Mouse (Mus musculus): ENCODE measurements around the gene Olfr93. TPM values are rescaled to one million over a fixed set of nuclear protein-coding genes. Genes with fewer than 3 reads are reported as not detected.

Olfr93 gene
- not detected for polyA plus RNA-seq (2014; fragmentation: Illumina TruSeq; extraction: RNeasy Lipid Tissue Mini Kit (QIAGEN cat#74804); ENCODE audit: low read depth, low replicate concordance)

GRCm38 (mm10) chr17:37161394-37161793, at the start of gene Olfr93:
Olfr93 (minus strand) TSS chr17:37161494.

DNA sequence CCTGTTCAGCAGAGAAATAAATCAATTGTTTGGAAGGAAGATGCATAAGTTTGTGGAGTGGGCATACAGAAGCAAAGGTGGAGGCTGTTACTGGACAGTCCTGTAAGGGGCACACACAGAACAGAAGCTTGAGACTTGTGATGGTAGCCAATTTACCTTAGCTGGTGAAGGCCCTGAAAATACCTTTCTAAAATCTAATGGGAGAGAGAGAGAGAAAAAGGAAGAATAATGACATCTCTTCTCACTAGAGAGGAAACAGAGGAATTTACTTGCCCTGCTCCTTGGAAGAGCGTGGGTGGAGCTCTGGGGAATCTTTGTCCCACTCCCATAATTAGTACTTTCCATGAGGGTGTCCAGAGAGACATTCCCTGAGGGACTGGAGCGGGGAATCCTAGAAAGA, 39.6 kb upstream of the Olfr93 start, which contains the start of gene Olfr94:
Gene Olfr94 (minus strand): TSS at position 101 of the 400 bp plus-strand sequence.

DNA sequence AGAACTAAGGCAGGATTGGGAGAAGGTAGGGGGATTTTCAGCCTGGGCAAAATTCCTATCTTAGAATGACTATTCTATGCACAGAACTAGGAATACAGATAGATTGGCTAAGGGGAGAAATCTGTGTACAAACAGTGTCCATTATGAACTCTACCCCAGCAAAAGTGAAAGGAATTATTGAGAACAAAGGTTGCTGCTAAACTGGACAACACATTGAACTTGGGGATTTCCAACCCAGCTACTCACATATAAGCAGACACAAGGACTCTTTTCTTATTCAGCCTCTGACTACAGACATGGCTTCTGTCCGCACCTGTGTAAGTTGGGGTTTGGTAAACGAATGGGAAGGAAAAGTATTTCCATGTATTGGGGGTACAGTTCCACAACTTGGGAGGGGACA, 32.4 kb upstream of the Olfr93 start, which contains the start of gene Ubd:
Gene Ubd (plus strand): TSS at position 237 of the 400 bp plus-strand sequence.

DNA sequence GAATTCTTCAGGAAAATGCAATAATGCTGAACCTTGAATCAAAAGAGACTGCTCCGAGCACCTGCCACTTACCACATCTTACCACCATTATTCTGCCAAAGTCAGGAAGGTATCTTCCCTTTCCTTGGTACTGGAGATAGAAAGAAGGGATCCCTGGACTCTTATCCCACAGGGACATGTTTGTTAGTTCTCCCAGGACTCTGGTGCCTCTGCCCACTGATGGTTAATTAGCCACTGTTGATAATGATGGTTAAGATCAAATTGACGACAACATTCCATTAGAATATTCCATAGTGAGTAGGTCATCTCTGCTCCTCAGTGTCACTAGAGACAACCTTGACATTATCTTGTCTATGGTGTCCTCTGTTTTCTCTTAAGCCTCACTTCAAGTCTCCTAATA, 41.3 kb downstream of the Olfr93 start, which contains the start of gene Olfr92:
Gene Olfr92 (minus strand): TSS at position 101 of the 400 bp plus-strand sequence.

DNA sequence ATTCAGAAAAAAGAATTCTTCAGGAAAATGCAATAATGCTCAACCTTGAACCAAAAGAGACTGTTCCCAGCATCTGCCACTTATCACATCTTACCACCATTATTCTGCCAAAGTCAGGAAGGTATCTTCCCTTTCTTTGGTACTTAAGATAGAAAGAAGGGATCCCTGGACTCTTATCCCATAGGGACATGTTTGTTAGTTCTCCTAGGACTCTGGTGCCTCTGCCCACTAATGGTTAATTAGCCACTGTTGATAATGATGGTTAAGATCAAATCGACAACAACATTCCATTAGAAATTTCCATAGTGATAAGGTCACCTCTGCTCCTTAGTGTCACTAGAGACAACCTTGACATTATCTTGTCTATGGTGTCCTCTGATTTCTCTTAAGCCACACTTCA, 63.1 kb downstream of the Olfr93 start, which contains the start of gene Olfr91:
Gene Olfr91 (minus strand): TSS at position 101 of the 400 bp plus-strand sequence.

Other genes starting within 250 kb of the Olfr93 start
- not detected for gene Rnf39, start 218.6 kb downstream of the Olfr93 start, polyA plus RNA-seq (2014; fragmentation: Illumina TruSeq; extraction: RNeasy Lipid Tissue Mini Kit (QIAGEN cat#74804); ENCODE audit: low read depth, low replicate concordance)
- gene Ppp1r11, start 209.8 kb downstream of the Olfr93 start, polyA plus RNA-seq (2014; fragmentation: Illumina TruSeq; extraction: RNeasy Lipid Tissue Mini Kit (QIAGEN cat#74804); ENCODE audit: low read depth, low replicate concordance), result 9.0 TPM
- 18.0 TPM for gene Znrd1, start 202.9 kb downstream of the Olfr93 start, polyA plus RNA-seq (2014; fragmentation: Illumina TruSeq; extraction: RNeasy Lipid Tissue Mini Kit (QIAGEN cat#74804); ENCODE audit: low read depth, low replicate concordance)
- gene Znrd1as, start 202.9 kb downstream of the Olfr93 start, polyA plus RNA-seq (2014; fragmentation: Illumina TruSeq; extraction: RNeasy Lipid Tissue Mini Kit (QIAGEN cat#74804); ENCODE audit: low read depth, low replicate concordance), result 26.9 TPM
- not detected for gene 2410137M14Rik, start 180.3 kb downstream of the Olfr93 start, polyA plus RNA-seq (2014; fragmentation: Illumina TruSeq; extraction: RNeasy Lipid Tissue Mini Kit (QIAGEN cat#74804); ENCODE audit: low read depth, low replicate concordance)
- gene H2-M5, start 172.0 kb downstream of the Olfr93 start, polyA plus RNA-seq (2014; fragmentation: Illumina TruSeq; extraction: RNeasy Lipid Tissue Mini Kit (QIAGEN cat#74804); ENCODE audit: low read depth, low replicate concordance), result not detected
- 4.4 TPM for gene Zfp57, start 160.3 kb downstream of the Olfr93 start, polyA plus RNA-seq (2014; fragmentation: Illumina TruSeq; extraction: RNeasy Lipid Tissue Mini Kit (QIAGEN cat#74804); ENCODE audit: low read depth, low replicate concordance)
- not detected for gene Mog, start 138.1 kb downstream of the Olfr93 start, polyA plus RNA-seq (2014; fragmentation: Illumina TruSeq; extraction: RNeasy Lipid Tissue Mini Kit (QIAGEN cat#74804); ENCODE audit: low read depth, low replicate concordance)
- gene Gabbr1, start 115.5 kb downstream of the Olfr93 start, polyA plus RNA-seq (2014; fragmentation: Illumina TruSeq; extraction: RNeasy Lipid Tissue Mini Kit (QIAGEN cat#74804); ENCODE audit: low read depth, low replicate concordance), result 34.8 TPM
- gene Olfr90, start 73.0 kb downstream of the Olfr93 start, polyA plus RNA-seq (2014; fragmentation: Illumina TruSeq; extraction: RNeasy Lipid Tissue Mini Kit (QIAGEN cat#74804); ENCODE audit: low read depth, low replicate concordance), result not detected
- gene Olfr91, start 63.2 kb downstream of the Olfr93 start, polyA plus RNA-seq (2014; fragmentation: Illumina TruSeq; extraction: RNeasy Lipid Tissue Mini Kit (QIAGEN cat#74804); ENCODE audit: low read depth, low replicate concordance), result not detected
- gene Olfr92, start 41.4 kb downstream of the Olfr93 start, polyA plus RNA-seq (2014; fragmentation: Illumina TruSeq; extraction: RNeasy Lipid Tissue Mini Kit (QIAGEN cat#74804); ENCODE audit: low read depth, low replicate concordance), result not detected
- not detected for gene Ubd, start 32.4 kb upstream of the Olfr93 start, polyA plus RNA-seq (2014; fragmentation: Illumina TruSeq; extraction: RNeasy Lipid Tissue Mini Kit (QIAGEN cat#74804); ENCODE audit: low read depth, low replicate concordance)
- gene Olfr94, start 39.5 kb upstream of the Olfr93 start, polyA plus RNA-seq (2014; fragmentation: Illumina TruSeq; extraction: RNeasy Lipid Tissue Mini Kit (QIAGEN cat#74804); ENCODE audit: low read depth, low replicate concordance), result not detected
- not detected for gene Olfr95, start 51.6 kb upstream of the Olfr93 start, polyA plus RNA-seq (2014; fragmentation: Illumina TruSeq; extraction: RNeasy Lipid Tissue Mini Kit (QIAGEN cat#74804); ENCODE audit: low read depth, low replicate concordance)
- gene Olfr96, start 58.7 kb upstream of the Olfr93 start, polyA plus RNA-seq (2014; fragmentation: Illumina TruSeq; extraction: RNeasy Lipid Tissue Mini Kit (QIAGEN cat#74804); ENCODE audit: low read depth, low replicate concordance), result not detected
- gene Olfr97, start 75.8 kb upstream of the Olfr93 start, polyA plus RNA-seq (2014; fragmentation: Illumina TruSeq; extraction: RNeasy Lipid Tissue Mini Kit (QIAGEN cat#74804); ENCODE audit: low read depth, low replicate concordance), result not detected
- not detected for gene Olfr98, start 102.3 kb upstream of the Olfr93 start, polyA plus RNA-seq (2014; fragmentation: Illumina TruSeq; extraction: RNeasy Lipid Tissue Mini Kit (QIAGEN cat#74804); ENCODE audit: low read depth, low replicate concordance)
- 0.58 TPM for gene H2-M3, start 108.7 kb upstream of the Olfr93 start, polyA plus RNA-seq (2014; fragmentation: Illumina TruSeq; extraction: RNeasy Lipid Tissue Mini Kit (QIAGEN cat#74804); ENCODE audit: low read depth, low replicate concordance)
- gene Olfr99, start 122.0 kb upstream of the Olfr93 start, polyA plus RNA-seq (2014; fragmentation: Illumina TruSeq; extraction: RNeasy Lipid Tissue Mini Kit (QIAGEN cat#74804); ENCODE audit: low read depth, low replicate concordance), result not detected
- gene Olfr101, start 142.8 kb upstream of the Olfr93 start, polyA plus RNA-seq (2014; fragmentation: Illumina TruSeq; extraction: RNeasy Lipid Tissue Mini Kit (QIAGEN cat#74804); ENCODE audit: low read depth, low replicate concordance), result not detected
- not detected for gene Olfr102, start 155.6 kb upstream of the Olfr93 start, polyA plus RNA-seq (2014; fragmentation: Illumina TruSeq; extraction: RNeasy Lipid Tissue Mini Kit (QIAGEN cat#74804); ENCODE audit: low read depth, low replicate concordance)
- not detected for gene Olfr103, start 178.2 kb upstream of the Olfr93 start, polyA plus RNA-seq (2014; fragmentation: Illumina TruSeq; extraction: RNeasy Lipid Tissue Mini Kit (QIAGEN cat#74804); ENCODE audit: low read depth, low replicate concordance)
- not detected for gene Olfr104-ps, start 198.1 kb upstream of the Olfr93 start, polyA plus RNA-seq (2014; fragmentation: Illumina TruSeq; extraction: RNeasy Lipid Tissue Mini Kit (QIAGEN cat#74804); ENCODE audit: low read depth, low replicate concordance)
- gene Olfr105-ps, start 217.5 kb upstream of the Olfr93 start, polyA plus RNA-seq (2014; fragmentation: Illumina TruSeq; extraction: RNeasy Lipid Tissue Mini Kit (QIAGEN cat#74804); ENCODE audit: low read depth, low replicate concordance), result not detected
- not detected for gene Olfr106-ps, start 228.9 kb upstream of the Olfr93 start, polyA plus RNA-seq (2014; fragmentation: Illumina TruSeq; extraction: RNeasy Lipid Tissue Mini Kit (QIAGEN cat#74804); ENCODE audit: low read depth, low replicate concordance)
- not detected for gene Olfr107, start 237.7 kb upstream of the Olfr93 start, polyA plus RNA-seq (2014; fragmentation: Illumina TruSeq; extraction: RNeasy Lipid Tissue Mini Kit (QIAGEN cat#74804); ENCODE audit: low read depth, low replicate concordance)